Mouse (Mus musculus): Measurements from ENCODE around the gene 6820408C15Rik.

DNA sequence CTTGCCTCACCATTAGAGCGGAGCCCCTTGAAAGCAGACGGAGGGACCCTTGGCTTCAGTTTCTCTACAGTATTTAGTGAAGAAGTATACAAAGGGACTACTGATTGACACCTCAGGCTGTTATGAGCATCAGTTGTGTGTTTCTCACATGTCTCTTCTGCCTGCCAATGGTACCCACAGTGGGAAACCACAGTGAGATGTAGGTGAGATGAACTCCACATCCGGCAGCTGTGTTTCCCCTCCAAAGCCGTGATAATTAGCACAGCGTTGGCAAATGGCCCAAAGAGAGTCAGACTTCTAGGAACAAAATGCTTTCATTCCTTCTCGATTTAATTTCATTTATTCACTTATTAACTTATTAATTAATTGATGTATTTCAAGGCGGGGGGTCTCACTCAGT lies 43.3 kb upstream of the 6820408C15Rik start:
- no peak for TF ChIP-seq POLR2A (IDR thresholded peaks at IDR 0.05; ENCODE audit: low read depth, low read length)
- no peak for TF ChIP-seq CTCF (IDR thresholded peaks at IDR 0.05; ENCODE audit: extremely low read depth, insufficient read length, insufficient replicate concordance, low read depth, low read length)
